Mouse (Mus musculus): Measurements from ENCODE around the gene Map3k12. TPM values are rescaled to one million over a fixed set of nuclear protein-coding genes. Genes with fewer than 3 reads are reported as not detected.

Gene Map3k12
- total and polyA plus RNA-seq, 2 experiments from 2014 or later = 41.2 to 86.1 TPM

DNA sequence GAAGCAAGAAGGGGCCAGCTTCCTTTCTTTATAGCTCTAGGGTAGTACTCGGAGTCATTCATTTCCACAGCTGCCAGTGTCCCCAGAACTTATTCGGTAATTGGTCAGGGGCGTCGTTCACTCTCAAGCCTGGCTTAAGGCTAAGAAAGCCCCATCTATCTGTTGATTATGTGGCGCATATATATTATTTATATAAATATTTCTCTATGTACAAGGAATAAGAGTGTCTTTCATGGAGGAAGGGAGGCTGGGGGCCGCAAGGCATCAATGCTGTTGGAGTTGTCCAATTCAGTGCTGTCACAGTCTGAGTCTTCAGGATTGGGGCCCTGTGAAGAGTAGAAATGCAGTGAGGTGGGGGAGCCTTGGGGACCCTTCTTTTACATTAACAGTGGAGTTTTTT lies 17.0 kb downstream of the Map3k12 start:
- H3K36me3 ChIP-seq (ENCODE audit: insufficient read depth, low read length) = peaks cover 67% of the 10 kb centered on the region
- H3K27me3 ChIP-seq (ENCODE audit: insufficient read depth, low read length) = no peaks in the 10 kb centered on the region
- ATAC-seq (no peak), DNase-seq (ENCODE audit: low spot score) (no peak)
- H3K9me3 ChIP-seq (ENCODE audit: low read length) = no peaks in the 10 kb centered on the region
- H3K27ac ChIP-seq = no peak overlapping the region
- H3K4me1 ChIP-seq (ENCODE audit: insufficient read depth, low read length) = no peaks in the 10 kb centered on the region
- no peak overlapping the region for H3K4me2 ChIP-seq (ENCODE audit: low read depth, low read length)
- 85% methylated on average over 6 of the region's 6 CpGs for WGBS
- no peak for TF ChIP-seq CTCF (IDR thresholded peaks at IDR 0.05; ENCODE audit: low read depth)
- no peak overlapping the region for H3K9ac ChIP-seq (replicated peaks; ENCODE audit: low read length)
- no peak overlapping the region for H3K4me3 ChIP-seq (ENCODE audit: low read length)

DNA sequence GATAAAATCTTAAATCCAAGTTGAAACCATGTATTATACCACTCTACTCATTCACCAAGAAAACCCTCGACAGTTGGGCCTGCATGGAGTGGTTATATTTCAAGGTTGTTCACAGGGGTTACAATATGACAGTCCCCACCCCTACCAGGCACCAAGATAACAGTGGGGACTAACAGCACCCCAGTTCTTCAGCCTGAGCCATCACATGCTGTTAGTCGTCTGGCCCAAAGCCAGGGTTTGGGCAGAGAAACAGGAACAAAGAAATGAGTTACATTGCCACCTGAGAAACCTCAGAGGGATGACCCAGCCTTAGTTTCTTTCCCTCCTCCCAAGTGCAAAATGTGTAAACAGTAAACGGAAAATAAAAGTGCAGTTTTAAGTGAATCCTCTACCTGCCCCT lies 17.5 kb downstream of the Map3k12 start:
- no peak overlapping the region for H3K4me2 ChIP-seq (ENCODE audit: low read depth, low read length)
- no peak for TF ChIP-seq CTCF (IDR thresholded peaks at IDR 0.05; ENCODE audit: low read depth)
- H3K9ac ChIP-seq (replicated peaks; ENCODE audit: low read length) = no peak overlapping the region
- WGBS = 70% methylated on average over 3 of the region's 3 CpGs
- no peak overlapping the region for H3K4me3 ChIP-seq (ENCODE audit: low read length)
- no peak for DNase-seq (ENCODE audit: low spot score)
- no peak for ATAC-seq
- H3K4me1 ChIP-seq (ENCODE audit: insufficient read depth, low read length) = no peaks in the 10 kb centered on the region
- no peak overlapping the region for H3K27ac ChIP-seq
- H3K36me3 ChIP-seq (ENCODE audit: insufficient read depth, low read length) = peaks cover 66% of the 10 kb centered on the region
- H3K9me3 ChIP-seq (ENCODE audit: low read length) = no peaks in the 10 kb centered on the region
- no peaks in the 10 kb centered on the region for H3K27me3 ChIP-seq (ENCODE audit: insufficient read depth, low read length)

DNA sequence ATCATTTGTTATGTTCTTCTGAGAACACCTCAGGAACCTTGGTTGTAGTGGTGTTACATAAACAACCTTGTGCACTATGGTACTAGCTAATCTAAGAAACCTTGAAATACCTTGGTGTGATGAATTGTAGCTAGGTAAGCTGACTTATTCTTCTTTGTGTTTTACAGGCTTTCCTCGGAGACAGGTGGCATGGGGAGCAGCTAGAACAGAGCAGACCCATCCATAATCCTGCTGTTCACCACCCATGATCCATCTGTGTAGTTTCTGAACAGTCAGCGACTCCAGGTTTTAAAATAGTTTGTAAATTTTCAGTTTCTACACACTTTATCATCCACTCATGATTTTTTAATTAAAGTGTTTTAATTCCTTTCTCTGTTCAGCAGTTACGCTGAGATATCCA lies 18.5 kb downstream of the Map3k12 start:
- no peak overlapping the region for H3K27ac ChIP-seq
- no peak overlapping the region for H3K9ac ChIP-seq (replicated peaks; ENCODE audit: low read length)
- H3K36me3 ChIP-seq (ENCODE audit: insufficient read depth, low read length) = peaks cover 66% of the 10 kb centered on the region
- no peak for DNase-seq (ENCODE audit: low spot score)
- 87% methylated on average over 3 of the region's 3 CpGs for WGBS
- TF ChIP-seq CTCF (IDR thresholded peaks at IDR 0.05; ENCODE audit: low read depth) = no peak
- no peak overlapping the region for H3K4me2 ChIP-seq (ENCODE audit: low read depth, low read length)
- no peak overlapping the region for H3K4me3 ChIP-seq (ENCODE audit: low read length)
- no peak for ATAC-seq
- H3K9me3 ChIP-seq (ENCODE audit: low read length) = no peaks in the 10 kb centered on the region
- H3K4me1 ChIP-seq (ENCODE audit: insufficient read depth, low read length) = no peaks in the 10 kb centered on the region
- no peaks in the 10 kb centered on the region for H3K27me3 ChIP-seq (ENCODE audit: insufficient read depth, low read length)

DNA sequence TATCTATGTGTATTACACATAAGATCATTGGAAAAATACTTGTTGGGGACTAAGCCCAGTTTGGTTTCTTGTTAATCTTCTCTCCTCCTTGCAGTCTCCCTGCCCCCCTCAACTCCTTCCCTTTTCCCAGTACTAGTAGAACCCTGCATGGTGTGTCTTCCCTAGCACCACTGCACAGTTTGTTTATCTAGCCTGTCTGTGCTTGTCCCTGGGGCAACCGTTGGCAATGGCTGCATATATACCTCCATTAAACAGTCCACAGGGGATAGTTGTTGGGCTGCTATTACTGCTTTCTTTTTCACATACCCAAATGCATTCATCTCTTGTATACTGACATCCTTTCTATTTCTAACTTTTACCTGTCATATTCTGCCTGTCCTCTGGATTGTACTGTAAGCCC lies 29.2 kb downstream of the Map3k12 start:
- no peak for TF ChIP-seq CTCF (IDR thresholded peaks at IDR 0.05; ENCODE audit: low read depth)
- H3K4me1 ChIP-seq (ENCODE audit: insufficient read depth, low read length) = no peaks in the 10 kb centered on the region
- H3K27me3 ChIP-seq (ENCODE audit: insufficient read depth, low read length) = no peaks in the 10 kb centered on the region
- H3K27ac ChIP-seq = no peak overlapping the region
- no peak overlapping the region for H3K4me3 ChIP-seq (ENCODE audit: low read length)
- ATAC-seq (no peak), DNase-seq (ENCODE audit: low spot score) (no peak)
- no peaks in the 10 kb centered on the region for H3K9me3 ChIP-seq (ENCODE audit: low read length)
- peaks cover 67% of the 10 kb centered on the region for H3K36me3 ChIP-seq (ENCODE audit: insufficient read depth, low read length)
- 85% methylated on average over 1 of the region's 1 CpGs for WGBS
- H3K9ac ChIP-seq (replicated peaks; ENCODE audit: low read length) = no peak overlapping the region
- H3K4me2 ChIP-seq (ENCODE audit: low read depth, low read length) = no peak overlapping the region

DNA sequence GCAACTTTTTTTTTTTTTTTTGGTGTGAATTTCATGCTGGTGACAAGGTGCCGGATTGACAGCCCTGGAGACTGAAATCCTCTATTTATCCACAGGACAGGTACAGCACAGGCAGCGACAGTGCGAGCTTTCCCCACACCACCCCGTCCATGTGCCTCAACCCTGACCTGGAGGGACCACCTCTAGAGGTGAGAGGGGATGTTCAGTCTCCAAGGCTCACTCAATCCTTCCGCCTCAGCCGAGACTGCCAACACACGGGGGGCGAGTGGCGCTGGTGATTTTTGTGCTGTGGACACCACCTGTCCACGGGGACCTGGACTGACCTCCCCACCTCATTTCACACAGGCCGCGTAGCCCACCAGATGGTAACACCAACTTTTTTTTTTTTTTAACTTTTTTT lies 31.0 kb downstream of the Map3k12 start:
- TF ChIP-seq CTCF (IDR thresholded peaks at IDR 0.05; ENCODE audit: low read depth) = no peak
- Histone ChIP-seq H3K27ac (no peak overlapping the region), H3K9ac (replicated peaks; ENCODE audit: low read length) (no peak overlapping the region), H3K4me1 (ENCODE audit: insufficient read depth, low read length) (no peaks in the 10 kb centered on the region), H3K27me3 (ENCODE audit: insufficient read depth, low read length) (no peaks in the 10 kb centered on the region), H3K4me3 (ENCODE audit: low read length) (no peak overlapping the region), H3K36me3 (ENCODE audit: insufficient read depth, low read length) (peaks cover 61% of the 10 kb centered on the region), H3K9me3 (ENCODE audit: low read length) (no peaks in the 10 kb centered on the region), H3K4me2 (ENCODE audit: low read depth, low read length) (no peak overlapping the region)
- no peak for ATAC-seq
- DNase-seq (ENCODE audit: low spot score) = no peak
- WGBS = 88% methylated on average over 12 of the region's 12 CpGs

DNA sequence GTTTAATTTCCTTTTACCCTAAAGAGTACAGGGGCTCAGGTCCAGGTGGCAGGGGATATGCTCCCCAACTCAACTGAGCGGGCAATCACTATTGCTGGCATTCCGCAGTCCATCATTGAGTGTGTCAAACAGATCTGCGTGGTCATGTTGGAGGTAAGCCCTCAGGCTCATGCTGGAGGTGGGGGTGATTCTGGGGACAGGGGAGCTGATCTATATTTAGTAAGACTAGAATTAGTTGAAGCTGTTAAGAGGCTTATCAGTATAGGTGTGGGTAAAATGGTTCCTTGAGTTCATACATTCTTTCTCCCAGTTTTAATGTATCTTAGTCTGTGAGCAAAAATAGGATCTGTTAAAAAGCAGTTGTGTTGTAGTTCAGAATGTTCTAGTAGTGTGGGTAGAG lies 33.7 kb downstream of the Map3k12 start:
- Histone ChIP-seq H3K9ac (replicated peaks; ENCODE audit: low read length) (no peak overlapping the region), H3K4me1 (ENCODE audit: insufficient read depth, low read length) (no peaks in the 10 kb centered on the region), H3K27ac (no peak overlapping the region), H3K27me3 (ENCODE audit: insufficient read depth, low read length) (no peaks in the 10 kb centered on the region), H3K4me3 (ENCODE audit: low read length) (no peak overlapping the region), H3K4me2 (ENCODE audit: low read depth, low read length) (no peak overlapping the region), H3K9me3 (ENCODE audit: low read length) (no peaks in the 10 kb centered on the region), H3K36me3 (ENCODE audit: insufficient read depth, low read length) (peaks cover 43% of the 10 kb centered on the region)
- no peak for TF ChIP-seq CTCF (IDR thresholded peaks at IDR 0.05; ENCODE audit: low read depth)
- DNase-seq (ENCODE audit: low spot score) (no peak), ATAC-seq (no peak)
- 93% methylated on average over 3 of the region's 3 CpGs for WGBS

DNA sequence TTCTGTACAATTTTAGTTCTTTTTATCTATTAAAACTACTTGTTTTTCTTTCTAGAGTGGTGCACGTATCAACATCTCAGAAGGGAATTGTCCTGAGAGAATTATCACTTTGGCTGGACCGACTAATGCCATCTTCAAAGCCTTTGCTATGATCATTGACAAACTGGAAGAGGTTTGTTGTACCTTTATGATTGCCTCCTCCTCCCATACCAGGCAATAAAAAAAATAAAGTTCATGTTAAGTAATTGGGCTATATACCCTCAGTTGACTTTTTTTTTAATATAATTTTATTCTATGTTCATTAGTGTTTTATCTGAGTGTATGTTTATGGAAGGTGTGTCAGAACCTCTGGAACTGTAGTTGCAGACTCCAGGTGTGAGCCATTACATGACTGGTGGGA lies 42.3 kb downstream of the Map3k12 start:
- 83% methylated on average over 2 of the region's 2 CpGs for WGBS
- H3K4me1 ChIP-seq (ENCODE audit: insufficient read depth, low read length) = peaks cover 6% of the 10 kb centered on the region; the same call in 1 of the 2 replicates
- H3K27ac ChIP-seq = no peak overlapping the region
- no peak for ATAC-seq
- no peak overlapping the region for H3K4me2 ChIP-seq (ENCODE audit: low read depth, low read length)
- H3K9me3 ChIP-seq (ENCODE audit: low read length) = no peaks in the 10 kb centered on the region
- no peak overlapping the region for H3K9ac ChIP-seq (replicated peaks; ENCODE audit: low read length)
- no peak for DNase-seq (ENCODE audit: low spot score)
- H3K4me3 ChIP-seq (ENCODE audit: low read length) = no peak overlapping the region
- no peak for TF ChIP-seq CTCF (IDR thresholded peaks at IDR 0.05; ENCODE audit: low read depth)
- no peaks in the 10 kb centered on the region for H3K27me3 ChIP-seq (ENCODE audit: insufficient read depth, low read length)
- peaks cover 34% of the 10 kb centered on the region for H3K36me3 ChIP-seq (ENCODE audit: insufficient read depth, low read length)
